Mouse (Mus musculus) ovary, postnatal 36 days (tissue): Measurements from ENCODE around the gene Eif2s2.

Source experiments
- DNase-seq: peaks from one replicate; pipeline ENCODE4 v3.0.0; 2022; ENCODE audit warnings: low spot score, mixed read lengths

The Eif2s2 gene

GRCm38 (mm10) chr2:154893045-154893385 is 280 bp upstream of the Eif2s2 start:
- no peak for DNase-seq

- no peak for DNase-seq
Observed at GRCm38 (mm10) chr2:154891585-154891984, 1.1 kb downstream of the Eif2s2 start.

GRCm38 (mm10) chr2:154876621-154877020 is 16.1 kb downstream of the Eif2s2 start:
- no peak for DNase-seq

GRCm38 (mm10) chr2:154869954-154870641 is 22.6 kb downstream of the Eif2s2 start:
- DNase-seq = no peak

GRCm38 (mm10) chr2:154868106-154868505 is 24.6 kb downstream of the Eif2s2 start:
- no peak for DNase-seq

GRCm38 (mm10) chr2:154865696-154866095 is 27.0 kb downstream of the Eif2s2 start:
- DNase-seq = no peak

- no peak for DNase-seq
Observed at GRCm38 (mm10) chr2:154863672-154864071, 29.1 kb downstream of the Eif2s2 start.

- no peak for DNase-seq
Observed at GRCm38 (mm10) chr2:154855383-154855782, 37.4 kb downstream of the Eif2s2 start.

GRCm38 (mm10) chr2:154848086-154848485 is 44.6 kb downstream of the Eif2s2 start:
- no peak for DNase-seq

GRCm38 (mm10) chr2:154836537-154836936 is 56.2 kb downstream of the Eif2s2 start:
- no peak for DNase-seq

- no peak for DNase-seq
Observed at GRCm38 (mm10) chr2:154834149-154834865, 58.4 kb downstream of the Eif2s2 start.

- DNase-seq = no peak
Observed at GRCm38 (mm10) chr2:154832471-154832870, 60.3 kb downstream of the Eif2s2 start.

GRCm38 (mm10) chr2:154827521-154827920 is 65.2 kb downstream of the Eif2s2 start:
- no peak for DNase-seq

GRCm38 (mm10) chr2:154826054-154826538 is 66.6 kb downstream of the Eif2s2 start:
- DNase-seq = no peak
